Mouse (Mus musculus) monocyte, adult 2 months (primary cell): ENCODE measurements around the gene Ttf1.

ENCODE experiments used
- DNase-seq, 2 experiments: peaks; one replicate each; pipeline ENCODE4 v3.0.0; 2022; ENCODE audit warnings: low spot score in 2 of 2, low read depth in 1 of 2

The Ttf1 gene

GRCm38 (mm10) chr2:29124936-29125701, 65.1 kb downstream of the Ttf1 start:
- peak; percentile 98 to 99 for DNase-seq

- DNase-seq = no peak
Observed at GRCm38 (mm10) chr2:29130118-29130899, 70.2 kb downstream of the Ttf1 start.

- no peak for DNase-seq
Observed at GRCm38 (mm10) chr2:29135161-29135560, 75.1 kb downstream of the Ttf1 start.
